Mouse (Mus musculus) megakaryocyte, embryonic 14.5 days (primary cell): ENCODE results near the gene Brd1.

Experiments
- FLI1 ChIP-seq: IDR thresholded peaks from 2 replicates; pipeline ENCODE4 v1.6.1; 2012; ENCODE audit warnings: low read length, inconsistent platforms, mixed read lengths
- GATA1 ChIP-seq: IDR thresholded peaks from 3 replicates; pipeline ENCODE4 v1.6.1; 2012; ENCODE audit warnings: mixed read lengths, low read length, inconsistent platforms, borderline replicate concordance

DNA sequence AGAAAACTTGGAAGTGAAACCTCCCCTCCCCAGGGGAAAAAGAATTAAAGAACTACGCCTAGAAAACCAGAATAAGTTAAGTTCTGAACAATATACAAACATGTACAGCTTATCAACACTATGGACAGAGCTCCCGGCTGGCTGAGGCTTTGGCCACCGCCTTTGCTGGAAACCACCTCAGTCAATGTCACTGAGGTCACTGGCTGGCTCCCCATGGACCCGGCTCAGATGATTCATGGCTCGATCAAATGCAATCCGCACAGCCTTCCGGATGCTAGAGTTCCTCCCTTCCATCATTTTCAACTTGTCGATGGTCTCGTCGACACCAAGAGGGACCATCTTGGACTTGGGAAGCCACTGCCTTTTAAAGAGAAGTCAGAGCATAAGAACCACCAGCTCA is 45.9 kb downstream of the Brd1 start:
- TF ChIP-seq GATA1 (no peak), FLI1 (no peak)
